Mouse (Mus musculus) kidney, adult 2 months (tissue): ENCODE data around the gene Fam126b.

ENCODE experiments used
- CTCF ChIP-seq: fragments of 200-500 bp; conservative IDR thresholded peaks from 2 replicates; pipeline ENCODE4 v1.5.1; 2011; ENCODE audit warnings: low read depth, mild to moderate bottlenecking, control low read depth, low read length, moderate library complexity, mixed read lengths; ENCODE audit not compliant: insufficient read depth, insufficient read length
- POLR2A ChIP-seq: fragments of 200-500 bp; IDR thresholded peaks from one replicate; pipeline ENCODE4 v1.6.1; 2011; ENCODE audit warnings: low read depth, low read length, control low read depth

GRCm38 (mm10) chr1:58497678-58498077, 88.4 kb downstream of the Fam126b start:
- no peak for TF ChIP-seq CTCF
- no peak for TF ChIP-seq POLR2A
